Mouse (Mus musculus) layer of hippocampus, postnatal 25 days (tissue): ENCODE data around the gene Zfp467. TPM values are rescaled to one million over a fixed set of nuclear protein-coding genes. Genes with fewer than 3 reads are reported as not detected.

ENCODE experiments used
- DNase-seq, 2 experiments: peaks; one replicate each; pipeline ENCODE4 v3.0.0; 2022; ENCODE audit warnings: mixed read lengths in 2 of 2, low spot score in 1 of 2; ENCODE audit errors: extremely low spot score in 1 of 2
- microRNA-seq, 2 experiments: library from miRNA; unstranded; fragments of <30 nt; microRNA quantifications; one replicate each; pipeline ENCODE4 v1.2.0; 2021
- total RNA-seq, 2 experiments: library from RNA; stranded (reverse); gene quantifications; 2 replicates each; pipeline ENCODE4 v1.2.3; 2021

The Zfp467 gene
- total RNA-seq, 2 experiments from 2014 or later = 19.9 to 26.3 TPM

DNA sequence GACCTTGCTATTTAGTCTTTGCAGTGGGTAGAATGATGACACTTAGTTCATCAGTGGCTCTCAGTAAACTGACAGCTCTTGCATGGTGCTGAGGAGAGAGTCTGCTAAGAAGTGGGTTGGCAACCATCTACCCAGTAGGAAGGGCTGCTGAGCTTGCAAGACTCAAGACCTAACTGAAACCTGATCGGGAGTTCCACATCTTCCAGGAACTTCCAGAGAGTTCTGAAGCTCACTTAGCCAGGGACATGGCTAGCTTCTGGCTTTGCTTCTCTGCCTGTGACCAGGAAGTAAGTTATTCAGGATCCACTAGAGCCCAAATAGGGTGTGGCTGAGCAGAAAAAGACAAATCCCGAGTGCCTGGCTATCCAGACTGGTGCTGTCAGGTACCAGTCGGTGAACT is 33.0 kb downstream of the Zfp467 start:
- no peak for DNase-seq

DNA sequence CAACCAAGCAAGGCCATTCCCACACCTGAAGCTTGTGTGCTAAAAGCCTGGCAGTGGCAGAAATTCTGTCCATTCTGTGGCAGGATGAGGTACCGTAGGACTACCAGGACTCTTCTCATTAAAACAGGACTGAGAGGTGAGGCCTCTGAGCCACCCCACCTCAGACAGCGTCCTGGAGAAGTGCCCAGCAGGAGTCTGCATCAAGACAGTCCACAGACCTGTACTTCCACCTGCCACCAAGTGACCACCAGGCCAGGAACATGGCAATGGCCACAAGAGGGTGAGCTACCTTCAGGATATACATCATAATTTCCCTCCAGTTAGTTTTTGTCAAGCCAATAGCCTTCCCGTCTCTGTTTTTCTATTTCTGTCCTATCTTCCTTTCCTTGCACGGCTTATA is 33.5 kb downstream of the Zfp467 start:
- no peak for DNase-seq

DNA sequence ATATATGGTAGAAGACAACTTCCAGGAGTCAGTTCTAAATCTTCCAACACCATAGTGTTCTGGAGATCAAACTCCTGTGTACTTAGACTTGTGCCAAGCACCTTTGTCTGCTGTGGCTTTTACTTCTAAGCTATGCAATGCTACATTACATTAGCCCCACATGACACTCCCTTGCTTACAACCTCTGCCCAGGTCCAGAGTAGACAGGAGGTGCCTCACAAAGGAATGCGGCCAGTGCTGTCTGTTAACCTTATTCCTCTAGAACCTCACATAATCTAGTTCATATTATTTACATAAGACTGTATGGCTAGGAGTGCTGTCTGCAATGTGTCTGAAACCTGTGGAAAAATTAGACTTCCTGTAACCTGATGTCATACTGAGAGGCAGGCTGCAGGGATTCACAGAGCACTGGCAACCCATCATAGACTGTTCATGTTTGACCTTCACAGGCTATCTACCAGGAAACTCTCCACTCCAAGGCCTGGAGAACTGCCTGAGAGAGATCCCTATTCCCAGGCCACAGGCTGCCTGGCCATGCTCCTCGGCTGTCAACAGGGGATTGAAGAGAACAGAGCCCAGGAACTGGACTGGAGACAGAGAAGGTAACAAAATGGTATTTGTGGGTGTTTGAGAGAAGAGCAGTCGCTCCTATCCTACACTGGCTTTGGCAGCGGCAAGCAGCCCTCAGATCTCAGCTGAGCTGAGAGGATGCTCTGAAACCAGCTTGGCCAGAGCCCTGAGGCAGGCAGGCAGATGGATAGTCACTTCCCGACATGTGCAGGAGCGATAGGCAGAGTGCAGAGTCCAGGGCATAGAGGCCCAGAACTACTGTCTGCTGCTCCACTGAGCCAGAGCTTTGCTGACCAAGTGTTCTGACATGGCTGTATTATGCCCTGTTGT is 34.2 kb downstream of the Zfp467 start:
- no peak for DNase-seq

DNA sequence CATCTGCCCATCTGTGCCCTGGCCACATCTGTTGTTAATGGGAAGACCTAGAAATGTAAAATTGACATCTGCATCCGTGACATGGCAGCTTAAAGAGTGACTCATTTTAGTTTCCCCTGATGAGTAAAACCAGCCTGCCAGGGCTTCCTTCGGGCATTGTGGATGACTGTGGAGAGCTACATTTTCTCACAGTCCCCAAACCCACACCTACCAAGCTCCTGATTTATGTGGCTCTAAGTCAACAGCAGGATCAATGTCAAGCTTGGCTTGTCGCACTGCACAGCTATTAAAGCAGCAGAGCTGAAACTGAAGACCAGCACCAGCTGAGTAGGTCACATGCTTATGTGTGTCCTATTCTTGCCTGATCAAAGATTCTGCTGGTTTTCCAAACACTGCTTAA is 35.1 kb downstream of the Zfp467 start:
- DNase-seq = no peak

DNA sequence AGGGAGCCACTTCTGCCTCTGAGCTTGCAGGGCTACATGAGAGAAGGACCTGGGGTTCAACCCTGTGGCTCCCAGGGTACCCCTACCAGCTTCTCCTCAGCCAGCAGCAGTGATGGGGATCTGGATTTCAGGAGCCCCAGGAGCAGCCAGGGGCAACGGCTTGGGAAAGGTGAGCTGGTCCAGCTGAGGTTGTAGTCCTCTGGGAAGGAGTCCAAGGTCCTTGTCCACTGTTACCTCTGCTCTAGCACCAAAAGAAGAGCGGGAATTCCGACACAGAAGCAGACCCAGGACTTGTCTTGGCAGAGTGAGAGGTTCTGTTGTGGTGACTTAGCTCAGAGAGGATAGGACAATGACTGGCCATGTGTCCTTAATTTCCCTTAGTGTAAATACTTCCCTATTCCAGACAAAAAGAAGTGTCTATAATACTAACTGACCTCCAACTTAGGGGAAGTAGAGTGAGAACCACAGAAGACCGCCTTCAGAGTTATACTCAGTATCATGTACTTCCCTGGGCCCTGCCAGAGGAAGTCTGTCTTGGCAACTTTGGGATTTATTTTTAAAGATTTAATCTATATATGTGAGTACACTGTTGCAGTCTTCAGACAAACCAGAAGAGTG is 35.8 kb downstream of the Zfp467 start:
- DNase-seq = no peak

DNA sequence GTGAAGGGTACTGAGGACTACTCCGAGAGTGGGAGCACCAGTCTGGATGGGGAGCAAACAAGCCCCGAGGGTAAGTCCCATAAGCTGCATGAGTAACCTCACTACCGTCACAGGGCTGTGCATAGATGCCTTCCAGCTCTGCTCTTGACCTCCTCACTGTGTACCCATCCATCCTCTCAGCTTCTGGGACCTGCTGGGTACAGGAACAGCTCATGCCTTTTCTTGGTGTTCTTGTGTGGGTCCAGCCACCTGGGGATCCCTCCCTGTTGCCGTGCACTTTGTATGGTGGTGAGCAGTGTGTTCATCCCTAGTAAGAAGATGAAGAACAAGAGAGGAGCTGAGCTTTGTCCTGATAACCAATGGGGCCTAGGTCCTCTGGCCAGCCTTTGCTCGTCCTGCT is 41.6 kb downstream of the Zfp467 start:
- DNase-seq = no peak

DNA sequence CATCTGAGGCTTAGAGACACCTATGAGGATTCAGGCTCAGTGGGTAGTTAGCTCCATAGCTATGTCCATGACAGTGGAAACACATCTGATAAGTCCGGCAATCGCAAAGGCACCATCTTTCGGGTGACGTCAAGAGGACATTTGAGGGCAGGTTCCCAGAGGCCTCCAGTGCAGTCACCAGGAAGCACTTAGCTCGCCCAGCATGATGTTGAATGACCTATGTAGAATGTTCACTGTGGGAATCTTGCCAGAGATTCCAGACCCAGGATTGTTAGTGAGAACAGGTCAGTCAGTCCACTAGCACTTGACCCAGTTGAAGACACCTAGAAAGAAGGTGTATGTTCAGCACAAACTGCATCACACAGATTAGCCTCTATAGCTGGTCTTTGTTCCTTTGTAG is 45.7 kb downstream of the Zfp467 start:
- DNase-seq = no peak

DNA sequence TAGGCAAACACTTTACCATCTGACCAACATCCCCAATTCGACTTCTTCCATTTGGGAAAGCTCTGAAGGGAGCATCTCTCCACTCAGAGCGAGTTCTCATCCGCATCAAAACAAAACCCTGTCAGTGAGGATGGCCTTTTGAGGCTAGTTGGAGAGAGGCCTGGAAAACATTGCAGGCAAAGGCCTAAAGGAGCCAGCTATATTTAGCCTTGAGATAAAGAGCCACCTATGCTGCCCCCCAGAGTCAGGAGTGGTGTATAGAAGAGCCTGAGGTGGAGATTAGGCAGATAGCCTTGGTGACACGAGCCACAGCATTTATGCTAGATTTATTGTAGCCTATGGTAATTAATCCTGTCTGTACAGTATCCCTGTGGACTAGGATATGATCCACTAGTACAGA is 48.3 kb downstream of the Zfp467 start:
- DNase-seq = peak in 1 of 2 experiments; percentile 35

DNA sequence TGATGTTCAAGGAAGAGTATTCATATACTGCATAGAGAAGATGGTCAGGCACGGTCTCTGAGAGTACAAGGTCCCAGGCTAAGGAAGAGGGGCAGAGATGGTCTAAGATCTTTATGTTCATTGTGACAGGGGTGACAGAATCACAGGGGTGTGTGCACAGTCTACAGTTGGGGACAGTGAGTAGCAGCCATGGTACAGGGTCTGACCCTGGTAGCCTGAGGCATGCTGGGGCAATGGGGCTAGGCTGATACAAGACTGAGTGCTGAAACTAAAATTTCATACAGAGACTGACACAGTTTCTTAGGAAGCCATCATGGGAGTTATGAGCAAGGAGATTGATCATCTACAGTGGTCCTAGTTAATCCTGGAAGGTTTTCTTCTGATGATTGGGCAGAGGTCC is 48.9 kb downstream of the Zfp467 start:
- DNase-seq = no peak

DNA sequence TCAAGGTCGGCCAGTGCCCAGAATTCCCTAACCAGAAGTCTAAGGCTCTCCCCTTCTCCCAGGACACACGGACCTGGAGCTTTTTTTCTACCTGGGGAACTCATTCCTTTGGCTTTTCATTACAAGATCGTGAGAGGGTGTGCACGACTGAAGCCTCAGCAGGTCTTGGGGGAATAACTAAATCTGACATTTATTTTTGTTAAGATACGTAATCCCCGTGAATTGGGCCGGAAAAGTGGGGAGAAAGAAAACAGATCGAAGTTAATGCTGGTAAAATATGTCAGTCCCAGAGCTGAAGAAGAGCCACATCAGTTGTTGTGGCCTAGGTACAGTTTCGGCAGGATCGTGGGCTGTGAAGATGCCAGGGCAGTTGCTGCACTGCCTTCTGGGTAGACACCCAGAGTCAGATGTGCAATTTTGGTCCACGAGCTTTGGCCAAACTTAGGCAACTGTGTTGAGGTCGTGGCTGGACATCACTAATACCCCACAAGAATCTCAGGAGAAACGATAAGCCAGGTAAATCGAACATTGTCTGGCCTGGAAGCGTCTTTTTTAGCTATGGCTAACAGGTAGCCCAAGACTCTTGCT is 49.5 kb downstream of the Zfp467 start:
- no peak for DNase-seq

DNA sequence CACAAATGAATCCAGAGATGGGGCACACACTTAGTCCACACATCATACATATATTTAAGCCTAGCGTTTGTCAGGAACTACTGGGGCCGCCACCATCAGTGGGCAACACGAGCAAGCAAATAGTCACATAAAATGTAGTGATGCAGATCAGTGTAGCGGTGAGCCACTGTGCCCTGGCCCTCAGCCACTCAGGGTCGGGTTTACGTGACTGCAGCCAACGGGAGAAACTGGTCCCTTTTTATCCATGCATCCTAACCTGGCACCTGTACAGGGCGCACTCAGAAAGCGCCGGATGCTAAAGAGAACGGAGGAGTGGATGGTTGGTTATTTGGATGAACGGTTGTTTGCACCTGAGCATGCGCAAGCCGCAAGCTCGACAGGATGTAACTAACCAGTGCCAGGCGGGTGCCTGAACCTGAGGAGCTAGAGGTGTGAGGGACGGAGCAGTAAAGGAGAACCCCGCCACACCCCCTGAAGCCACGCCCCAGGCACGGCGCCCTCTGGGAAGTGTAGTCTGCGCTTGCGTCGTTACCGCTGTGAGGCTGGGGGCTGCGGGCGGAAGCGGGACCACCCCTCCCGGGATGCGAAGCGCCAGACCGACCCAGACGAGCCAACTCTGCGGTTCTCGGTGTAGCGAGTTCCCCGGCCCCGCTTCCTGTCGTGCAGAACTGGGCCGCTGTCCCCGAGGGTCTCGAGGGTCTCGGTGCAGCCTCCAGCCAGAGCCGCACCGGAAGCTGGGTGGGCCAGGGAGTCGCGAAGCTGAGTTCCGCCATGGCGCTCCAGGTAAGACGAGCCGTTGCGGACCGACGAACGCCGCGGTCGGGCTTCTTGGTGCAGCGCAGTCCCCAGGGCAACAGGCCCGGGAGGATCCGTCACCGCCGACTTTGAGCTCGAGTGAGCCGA is 50.3 kb downstream of the Zfp467 start, which contains the start of gene Krba1:
Krba1 (plus strand) TSS at position 482 of the 903 bp plus-strand sequence.
- DNase-seq = peak; percentile 74 to 84

DNA sequence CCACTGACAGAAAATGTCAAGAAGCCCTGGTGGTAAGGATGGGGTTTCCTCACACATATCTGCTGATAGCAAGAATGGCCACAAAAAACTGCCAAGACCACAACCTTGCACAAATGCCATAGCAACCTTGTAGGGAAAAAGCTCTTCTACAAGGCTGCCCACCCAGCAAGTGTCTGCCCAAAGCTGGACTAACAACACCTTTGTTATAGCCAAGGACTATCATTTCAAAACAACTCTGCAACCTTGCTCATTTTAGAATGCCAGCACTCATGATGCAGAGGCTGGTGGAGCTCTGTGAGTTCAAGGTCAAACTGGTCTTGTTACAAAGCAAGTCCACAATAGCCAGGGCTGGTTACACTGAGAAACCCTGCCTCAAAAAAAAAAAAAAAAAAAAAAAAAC is 51.8 kb downstream of the Zfp467 start:
- no peak for DNase-seq

DNA sequence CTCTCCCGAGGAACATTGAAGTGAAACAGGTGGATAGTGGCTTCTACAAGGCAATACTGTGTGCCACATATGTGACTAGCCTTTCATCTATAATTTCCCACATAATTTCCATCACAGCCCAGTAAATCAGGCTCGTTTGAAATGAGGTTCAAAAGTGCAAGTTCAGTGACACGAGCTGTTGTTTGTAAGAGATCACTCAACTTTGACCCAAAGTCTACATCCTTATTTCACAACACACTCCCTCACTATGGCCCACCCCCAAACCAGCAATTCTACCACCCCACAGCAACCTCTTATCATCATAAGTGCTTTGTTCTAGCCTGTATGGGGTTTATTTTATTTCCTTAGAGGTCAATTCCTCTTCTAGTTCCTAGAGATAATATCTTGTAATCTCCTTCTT is 57.4 kb downstream of the Zfp467 start:
- no peak for DNase-seq

Small RNA genes lying within 50 kb of the gene (microRNA-seq; reads per million reads assigned to microRNA genes)
- gene Gm24325 = 0 reads per million in 2 experiments

Other genes with a start within 250 kb of the Zfp467 start
- gene Krba1, start 50.2 kb downstream of the Zfp467 start, total RNA-seq = 10 to 100 TPM; 35.5 to 43.2 TPM
- gene Sspo, start 2.4 kb upstream of the Zfp467 start, total RNA-seq = 1 to 10 TPM; 1.2 to 2.9 TPM
- 100 to 1,000 TPM; 454 to 498 TPM for gene Atp6v0e2, start 91.8 kb upstream of the Zfp467 start, total RNA-seq
- 10 to 100 TPM; 34.8 to 39.0 TPM for gene Lrrc61, start 109.0 kb upstream of the Zfp467 start, total RNA-seq
- 10 to 100 TPM; 15.1 to 16.5 TPM for gene Rarres2, start 127.0 kb upstream of the Zfp467 start, total RNA-seq
- gene Gm45021, start 143.8 kb upstream of the Zfp467 start, total RNA-seq = not detected
- 10 to 100 TPM; 40.4 to 46.9 TPM for gene Repin1, start 148.1 kb upstream of the Zfp467 start, total RNA-seq
- gene Gm44965, start 148.1 kb upstream of the Zfp467 start, total RNA-seq = not detected
- 1 to 10 TPM; 7.4 to 7.6 TPM for gene Zfp775, start 156.2 kb upstream of the Zfp467 start, total RNA-seq
- 10 to 100 TPM; 12.7 to 14.4 TPM for gene AI854703, start 180.9 kb upstream of the Zfp467 start, total RNA-seq
- under 1 TPM; 0.64 to 0.66 TPM for gene Gimap8, start 201.4 kb upstream of the Zfp467 start, total RNA-seq
- under 1 TPM in 1 of 2 experiments, not detected in 1; 0.64 TPM for gene Gimap9, start 230.3 kb upstream of the Zfp467 start, total RNA-seq
- gene Gimap4, start 238.7 kb upstream of the Zfp467 start, total RNA-seq = not detected